Mouse (Mus musculus): ENCODE data around the gene Hacl1.

Gene Hacl1

GRCm38 (mm10) chr14:31641506-31642155 is 545 bp upstream of the Hacl1 start:
- WGBS: 65% methylated on average over 9 of the region's 9 CpGs

- 3% methylated on average over 26 of the region's 26 CpGs for WGBS
These were observed 668 bp downstream of the Hacl1 start, which contains the start of gene Gm49387 for GRCm38 (mm10) chr14:31640346-31640889. Gene Gm49387, minus strand, starts transcription at chr14:31640878.

- WGBS: 64% methylated on average over 7 of the region's 7 CpGs
These were observed 10.4 kb downstream of the Hacl1 start for GRCm38 (mm10) chr14:31630677-31631076.

- 61% methylated on average over 12 of the region's 12 CpGs for WGBS
These were observed 18.3 kb downstream of the Hacl1 start for GRCm38 (mm10) chr14:31622748-31623147.

GRCm38 (mm10) chr14:31620591-31621223 is 20.4 kb downstream of the Hacl1 start:
- whole genome bisulfite sequencing: 69% methylated on average over 9 of the region's 9 CpGs

GRCm38 (mm10) chr14:31617997-31618396 is 23.1 kb downstream of the Hacl1 start:
- 87% methylated on average over 3 of the region's 3 CpGs for WGBS

GRCm38 (mm10) chr14:31617204-31617603 is 23.9 kb downstream of the Hacl1 start:
- 54% methylated on average over 9 of the region's 9 CpGs for WGBS

GRCm38 (mm10) chr14:31613671-31614070 is 27.4 kb downstream of the Hacl1 start:
- 88% methylated on average over 5 of the region's 5 CpGs for WGBS

GRCm38 (mm10) chr14:31611986-31612385 is 29.1 kb downstream of the Hacl1 start:
- 68% methylated on average over 4 of the region's 4 CpGs for WGBS

- WGBS: 69% methylated on average over 6 of the region's 6 CpGs
These were observed 35.6 kb downstream of the Hacl1 start for GRCm38 (mm10) chr14:31605514-31605913.

- 83% methylated on average over 5 of the region's 5 CpGs for WGBS
These were observed 36.2 kb downstream of the Hacl1 start for GRCm38 (mm10) chr14:31604916-31605315.

- 95% methylated on average over 6 of the region's 6 CpGs for WGBS
These were observed 38.5 kb downstream of the Hacl1 start for GRCm38 (mm10) chr14:31602616-31602979.

- 96% methylated on average over 14 of the region's 14 CpGs for WGBS
These were observed 39.0 kb downstream of the Hacl1 start for GRCm38 (mm10) chr14:31601908-31602615.

GRCm38 (mm10) chr14:31597446-31597845 is 43.6 kb downstream of the Hacl1 start:
- 94% methylated on average over 4 of the region's 4 CpGs for WGBS

- WGBS: 87% methylated on average over 7 of the region's 7 CpGs
These were observed 44.7 kb downstream of the Hacl1 start for GRCm38 (mm10) chr14:31596408-31596807.

- WGBS: 51% methylated on average over 3 of the region's 3 CpGs
These were observed 46.4 kb downstream of the Hacl1 start for GRCm38 (mm10) chr14:31594693-31595092.

- 80% methylated on average over 2 of the region's 2 CpGs for WGBS
These were observed 48.0 kb downstream of the Hacl1 start for GRCm38 (mm10) chr14:31593036-31593435.

GRCm38 (mm10) chr14:31591243-31591642 is 49.8 kb downstream of the Hacl1 start, which contains the start of gene Colq:
Gene Colq, minus strand, starts transcription at chr14:31591343.
- 90% methylated on average over 3 of the region's 3 CpGs for WGBS

- WGBS: 81% methylated on average over 8 of the region's 8 CpGs
These were observed 54.6 kb downstream of the Hacl1 start for GRCm38 (mm10) chr14:31586451-31586850.

GRCm38 (mm10) chr14:31583082-31583481 is 58.0 kb downstream of the Hacl1 start:
- 81% methylated on average over 9 of the region's 9 CpGs for WGBS

- 61% methylated on average over 9 of the region's 9 CpGs for WGBS
These were observed 62.9 kb downstream of the Hacl1 start for GRCm38 (mm10) chr14:31577966-31578735.
